Mouse (Mus musculus): ENCODE measurements around the gene Olfr361. TPM values are rescaled to one million over a fixed set of nuclear protein-coding genes. Genes with fewer than 3 reads are reported as not detected.
"Not testable (repeated sequence)": the region's sequence is repeated elsewhere in the genome, so short reads cannot be mapped to it uniquely, and the experiment has no call there.

The Olfr361 gene
- polyA plus RNA-seq (2012; fragmentation: generic; extraction: Trizol): not detected
- long read RNA-seq, experiment 1: 0 reads
- long read RNA-seq, experiment 2: 0 reads

DNA sequence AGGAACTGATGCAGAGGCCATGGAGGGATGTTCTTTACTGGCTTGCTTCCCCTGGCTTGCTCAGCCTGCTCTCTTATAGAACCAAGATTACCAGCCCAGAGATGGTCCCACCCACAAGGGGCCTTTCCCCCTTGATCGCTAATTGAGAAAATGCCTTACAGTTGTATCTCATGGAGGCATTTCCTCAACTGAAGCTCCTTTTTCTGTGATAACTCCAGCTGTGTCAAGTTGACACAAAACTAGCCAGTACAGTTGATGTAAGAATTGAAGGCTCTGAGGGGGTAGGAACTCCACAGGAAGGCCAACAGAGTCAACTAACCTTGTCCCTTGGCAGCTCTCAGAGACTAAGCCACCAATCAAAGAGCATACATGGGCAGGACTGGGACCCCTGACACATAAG lies at the start of gene Olfr361:
TSS of gene Olfr361 (minus strand) at position 101 of the 400 bp plus-strand sequence.
- H3ac ChIP-seq (ENCODE audit: control insufficient read depth, insufficient read length, low read depth); H3K79me2 ChIP-seq (ENCODE audit: control insufficient read depth, insufficient read depth); H3K36me3 ChIP-seq (ENCODE audit: control insufficient read depth, insufficient read depth); H3K4me3 ChIP-seq (ENCODE audit: insufficient read depth, poor library complexity, severe bottlenecking); H3K27me3 ChIP-seq (ENCODE audit: control insufficient read depth, insufficient read depth, insufficient read length); H3K79me3 ChIP-seq (ENCODE audit: low read depth): not testable (repeated sequence)

DNA sequence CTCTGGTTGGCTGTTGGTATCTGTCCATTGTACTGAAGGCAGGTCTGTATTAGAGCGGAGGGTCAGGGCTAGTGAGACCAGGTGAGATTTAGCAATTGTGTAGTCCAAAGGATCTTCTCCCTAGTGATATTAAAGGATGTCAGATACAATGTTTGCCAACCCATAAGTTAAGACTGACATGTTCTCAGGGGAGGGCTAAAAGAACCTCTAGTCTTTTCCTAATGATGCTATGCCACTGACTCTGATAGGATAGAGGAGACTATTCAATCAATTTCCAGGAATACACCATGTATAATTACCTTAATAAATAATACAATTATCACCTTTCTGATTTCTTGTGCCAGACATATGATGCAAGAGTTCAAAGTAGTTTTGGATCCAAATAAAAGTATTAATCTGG lies 28.7 kb upstream of the Olfr361 start, which contains the start of gene Olfr362:
TSS of gene Olfr362 (minus strand) at position 101 of the 400 bp plus-strand sequence.
- H3K27me3 ChIP-seq (ENCODE audit: control insufficient read depth, insufficient read depth, insufficient read length): no peaks in the 10 kb centered on the region
- TF ChIP-seq MYOD1 (IDR thresholded peaks at IDR 0.05; ENCODE audit: control insufficient read depth, insufficient read length, low read depth) (no peak), CTCF (IDR thresholded peaks at IDR 0.05; ENCODE audit: control insufficient read depth, insufficient read depth, insufficient read length) (no peak), MYOG (IDR thresholded peaks at IDR 0.05; ENCODE audit: control insufficient read depth, extremely low read depth, insufficient read length) (no peak), FOSL1 (IDR thresholded peaks at IDR 0.05; ENCODE audit: insufficient read depth, low read length, poor library complexity, severe bottlenecking) (no peak), CEBPB (IDR thresholded peaks at IDR 0.05; ENCODE audit: low read depth) (no peak), USF1 (IDR thresholded peaks at IDR 0.05; ENCODE audit: low read depth) (no peak), MAX (IDR thresholded peaks at IDR 0.05) (no peak)
- no peaks in the 10 kb centered on the region for H3K79me2 ChIP-seq (ENCODE audit: control insufficient read depth, insufficient read depth)
- no peaks in the 10 kb centered on the region for H3K36me3 ChIP-seq (ENCODE audit: control insufficient read depth, insufficient read depth)
- no peak within 1 kb of the TSS for H3ac ChIP-seq (ENCODE audit: control insufficient read depth, insufficient read length, low read depth)
- no peak within 1 kb of the TSS for H3K4me3 ChIP-seq (ENCODE audit: insufficient read depth, poor library complexity, severe bottlenecking)
- H3K79me3 ChIP-seq (ENCODE audit: low read depth): no peaks in the 10 kb centered on the region

DNA sequence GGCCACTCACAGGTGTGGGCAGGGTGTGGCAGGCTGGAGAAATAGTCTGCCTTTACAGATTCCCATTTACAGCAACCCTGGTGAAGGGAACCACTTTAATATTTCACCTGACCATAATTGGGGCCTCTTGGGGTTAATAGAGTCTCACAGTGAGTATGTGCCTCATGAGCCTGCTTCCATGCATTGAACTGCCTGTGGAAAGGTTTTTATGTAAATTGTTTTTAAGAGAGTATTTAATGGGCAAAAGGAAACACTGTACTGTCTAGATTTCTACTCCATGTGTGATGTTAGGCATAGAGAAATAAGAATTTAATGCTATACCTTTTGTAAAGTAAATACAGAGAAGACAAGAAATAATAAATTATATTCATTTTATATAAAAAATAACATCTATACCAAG lies 23.6 kb downstream of the Olfr361 start, which contains the start of gene Olfr360:
TSS of gene Olfr360 (plus strand) at position 301 of the 400 bp plus-strand sequence.
- no peaks in the 10 kb centered on the region for H3K79me3 ChIP-seq (ENCODE audit: low read depth)
- no peak within 1 kb of the TSS for H3ac ChIP-seq (ENCODE audit: control insufficient read depth, insufficient read length, low read depth)
- no peaks in the 10 kb centered on the region for H3K36me3 ChIP-seq (ENCODE audit: control insufficient read depth, insufficient read depth)
- H3K79me2 ChIP-seq (ENCODE audit: control insufficient read depth, insufficient read depth): no peaks in the 10 kb centered on the region
- no peak within 1 kb of the TSS for H3K4me3 ChIP-seq (ENCODE audit: insufficient read depth, poor library complexity, severe bottlenecking)
- TF ChIP-seq MAX (IDR thresholded peaks at IDR 0.05): no peak
- TF ChIP-seq CEBPB (IDR thresholded peaks at IDR 0.05; ENCODE audit: low read depth): no peak
- no peak for TF ChIP-seq MYOD1 (IDR thresholded peaks at IDR 0.05; ENCODE audit: control insufficient read depth, insufficient read length, low read depth)
- TF ChIP-seq CTCF (IDR thresholded peaks at IDR 0.05; ENCODE audit: control insufficient read depth, insufficient read depth, insufficient read length): no peak
- no peak for TF ChIP-seq FOSL1 (IDR thresholded peaks at IDR 0.05; ENCODE audit: insufficient read depth, low read length, poor library complexity, severe bottlenecking)
- no peak for TF ChIP-seq USF1 (IDR thresholded peaks at IDR 0.05; ENCODE audit: low read depth)
- no peaks in the 10 kb centered on the region for H3K27me3 ChIP-seq (ENCODE audit: control insufficient read depth, insufficient read depth, insufficient read length)

Other genes with a start within 250 kb of the Olfr361 start
- gene Olfr350, start 243.0 kb downstream of the Olfr361 start, polyA plus RNA-seq (2012; fragmentation: generic; extraction: Trizol): not detected
- not detected for gene Olfr351, start 226.6 kb downstream of the Olfr361 start, polyA plus RNA-seq (2012; fragmentation: generic; extraction: Trizol)
- not detected for gene Olfr352, start 220.8 kb downstream of the Olfr361 start, polyA plus RNA-seq (2012; fragmentation: generic; extraction: Trizol)
- gene Olfr353, start 196.4 kb downstream of the Olfr361 start, polyA plus RNA-seq (2012; fragmentation: generic; extraction: Trizol): not detected
- gene Olfr354, start 183.6 kb downstream of the Olfr361 start, polyA plus RNA-seq (2012; fragmentation: generic; extraction: Trizol): not detected
- gene Olfr355, start 160.4 kb downstream of the Olfr361 start, polyA plus RNA-seq (2012; fragmentation: generic; extraction: Trizol): not detected
- gene Olfr356, start 152.2 kb downstream of the Olfr361 start, polyA plus RNA-seq (2012; fragmentation: generic; extraction: Trizol): not detected
- gene Olfr357, start 95.5 kb downstream of the Olfr361 start, polyA plus RNA-seq (2012; fragmentation: generic; extraction: Trizol): not detected
- not detected for gene Olfr358, start 80.0 kb downstream of the Olfr361 start, polyA plus RNA-seq (2012; fragmentation: generic; extraction: Trizol)
- gene Olfr360, start 23.5 kb downstream of the Olfr361 start, polyA plus RNA-seq (2012; fragmentation: generic; extraction: Trizol): not detected
- not detected for gene Olfr362, start 28.6 kb upstream of the Olfr361 start, polyA plus RNA-seq (2012; fragmentation: generic; extraction: Trizol)
- not detected for gene Olfr364-ps1, start 50.0 kb upstream of the Olfr361 start, polyA plus RNA-seq (2012; fragmentation: generic; extraction: Trizol)
- gene Olfr365, start 98.9 kb upstream of the Olfr361 start, polyA plus RNA-seq (2012; fragmentation: generic; extraction: Trizol): not detected
- not detected for gene Olfr366, start 122.3 kb upstream of the Olfr361 start, polyA plus RNA-seq (2012; fragmentation: generic; extraction: Trizol)
- gene Olfr368, start 237.2 kb upstream of the Olfr361 start, polyA plus RNA-seq (2012; fragmentation: generic; extraction: Trizol): not detected